Mouse (Mus musculus) thymus, adult 2 months (tissue): ENCODE results near the gene Kat6b.

Source experiments
- CTCF ChIP-seq: fragments of 200-500 bp; IDR thresholded peaks from 2 replicates; pipeline ENCODE4 v1.5.1; 2012; ENCODE audit warnings: mild to moderate bottlenecking, control low read depth, low read length, moderate library complexity, borderline replicate concordance; ENCODE audit not compliant: control insufficient read depth, poor library complexity, insufficient read depth; ENCODE audit errors: extremely low read depth
- POLR2A ChIP-seq: fragments of 200-500 bp; IDR thresholded peaks from 2 replicates; pipeline ENCODE4 v1.6.1; 2012; ENCODE audit warnings: mild to moderate bottlenecking, low read length, control low read depth, moderate library complexity; ENCODE audit not compliant: control insufficient read depth, poor library complexity, insufficient read depth; ENCODE audit errors: extremely low read depth

GRCm38 (mm10) chr14:21433995-21434394 lies 47.2 kb upstream of the Kat6b start:
- no peak for TF ChIP-seq POLR2A
- TF ChIP-seq CTCF = no peak
